Mouse (Mus musculus) limb, embryonic 11.5 days (tissue): ENCODE measurements around the gene A230072I06Rik. TPM values are rescaled to one million over a fixed set of nuclear protein-coding genes. Genes with fewer than 3 reads are reported as not detected.
A peak's percentile ranks its signal among the peaks of the same experiment; 100 is the strongest.

Experiments
- ATAC-seq: fragments of 200-750 bp; cut with Nextera tagmentation; 2 replicates; pipeline ENCODE4 v1.8.0; 2017; ENCODE audit warnings: low read depth; ENCODE audit not compliant: insufficient number of reproducible peaks, low FRiP score, low TSS enrichment
- DNase-seq: peaks from one replicate; pipeline ENCODE4 v3.0.0-alpha.2; 2015; ENCODE audit warnings: low spot score
- H3K27ac ChIP-seq: fragments of 300-500 bp; sonication (generic); replicated peaks from 2 replicates; pipeline ENCODE4 v1.5.1; 2014; ENCODE audit warnings: low read depth, mild to moderate bottlenecking, low read length
- H3K27me3 ChIP-seq: fragments of 300-500 bp; sonication (generic); 2 replicates; pipeline ENCODE4 v1.6.1; 2014; ENCODE audit warnings: mild to moderate bottlenecking, low read length, mixed read lengths; ENCODE audit not compliant: control insufficient read depth, insufficient read depth
- H3K36me3 ChIP-seq: fragments of 300-500 bp; sonication (generic); 2 replicates; pipeline ENCODE4 v1.6.1; 2014; ENCODE audit warnings: mild to moderate bottlenecking, low read length, moderate library complexity, mixed read lengths; ENCODE audit not compliant: control insufficient read depth, insufficient read depth
- H3K4me1 ChIP-seq: fragments of 300-500 bp; sonication (generic); 2 replicates; pipeline ENCODE4 v1.6.1; 2014; ENCODE audit warnings: low read length, mixed read lengths; ENCODE audit not compliant: control insufficient read depth, insufficient read depth
- H3K4me2 ChIP-seq: fragments of 300-500 bp; sonication (generic); 2 replicates; pipeline ENCODE4 v1.6.1; 2014; ENCODE audit warnings: low read depth, mild to moderate bottlenecking, moderate library complexity; ENCODE audit not compliant: severe bottlenecking
- H3K4me3 ChIP-seq: fragments of 300-500 bp; sonication (generic); 2 replicates; pipeline ENCODE4 v1.5.1; 2014; ENCODE audit warnings: low read depth, low read length
- H3K9ac ChIP-seq: fragments of 300-500 bp; sonication (generic); 2 replicates; pipeline ENCODE4 v1.6.1; 2014; ENCODE audit warnings: mild to moderate bottlenecking, low read length
- H3K9me3 ChIP-seq: fragments of 300-500 bp; sonication (generic); 2 replicates; pipeline ENCODE4 v1.6.1; 2016; ENCODE audit warnings: low read length; ENCODE audit not compliant: control insufficient read depth
- WGBS: fragments of 180-500 bp; shearing (Covaris S2); extraction: QIAGEN DNeasy Blood & Tissue Kit; methylation state at CpG from one replicate; pipeline ENCODE4 v1.1.7; 2014; 5-methylcytosine and 5-hydroxymethylcytosine counted together
- polyA plus RNA-seq: library from polyadenylated mRNA; unstranded; fragments of >200 nt; fragmentation: Nextera tagmentation; extraction: Ambion mirVana; gene quantifications from 2 replicates; pipeline ENCODE4 v1.2.1, GENCODE M21; 2014

The A230072I06Rik gene
- polyA plus RNA-seq, 1 experiment from 2014 or later: not detected

DNA sequence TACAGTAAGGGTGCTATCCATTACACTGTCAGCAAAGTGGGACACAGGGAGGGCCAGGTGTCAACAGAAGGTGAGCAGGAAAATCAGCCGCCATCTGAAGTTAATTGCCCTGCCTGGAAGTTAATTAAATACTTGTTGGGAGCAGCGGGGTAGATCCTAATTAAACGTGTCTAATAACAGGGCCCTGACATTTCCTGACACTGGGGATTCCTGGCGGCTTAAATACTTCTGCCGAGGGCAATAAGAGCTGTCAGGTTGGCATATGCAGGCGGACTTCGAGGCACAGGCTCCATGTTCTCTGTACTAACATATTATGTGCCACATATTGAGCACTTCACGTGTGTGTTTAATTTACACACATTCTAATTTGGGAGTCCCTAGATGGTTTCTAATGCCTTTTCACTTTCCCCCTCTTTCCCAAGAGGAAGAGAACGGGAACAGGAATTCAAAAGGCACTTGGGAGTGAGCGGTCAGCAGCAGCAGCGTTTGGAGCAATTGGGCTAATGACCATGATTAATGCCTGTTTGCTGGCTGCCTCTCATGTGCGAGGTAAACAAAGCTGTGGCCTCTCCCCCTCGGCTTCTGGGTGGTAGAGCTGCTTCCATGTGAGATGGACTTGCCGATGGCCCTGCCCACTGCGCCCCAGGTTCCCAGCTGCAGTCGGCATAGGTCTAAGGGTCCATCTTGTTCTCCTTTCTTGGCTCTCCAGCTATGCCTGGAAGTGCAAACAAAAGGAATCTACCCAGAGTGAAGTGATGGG, 34.5 kb downstream of the A230072I06Rik start:
- WGBS: 7% methylated on average over 16 of the region's 16 CpGs
- peak overlapping the region; percentile 20; the same call in 1 of the 2 replicates for H3K4me2 ChIP-seq
- H3K9ac ChIP-seq: no peak overlapping the region
- ATAC-seq (no peak), DNase-seq (peak; percentile 41)
- no peak overlapping the region for H3K27ac ChIP-seq
- H3K4me3 ChIP-seq: no peak overlapping the region
- H3K27me3 ChIP-seq: 0 out of 2 replicates have a peak, but pooled peaks cover 2% of the 10 kb centered on the region
- no peaks in the 10 kb centered on the region for H3K9me3 ChIP-seq
- no peaks in the 10 kb centered on the region for H3K36me3 ChIP-seq
- peaks cover 11% of the 10 kb centered on the region for H3K4me1 ChIP-seq

DNA sequence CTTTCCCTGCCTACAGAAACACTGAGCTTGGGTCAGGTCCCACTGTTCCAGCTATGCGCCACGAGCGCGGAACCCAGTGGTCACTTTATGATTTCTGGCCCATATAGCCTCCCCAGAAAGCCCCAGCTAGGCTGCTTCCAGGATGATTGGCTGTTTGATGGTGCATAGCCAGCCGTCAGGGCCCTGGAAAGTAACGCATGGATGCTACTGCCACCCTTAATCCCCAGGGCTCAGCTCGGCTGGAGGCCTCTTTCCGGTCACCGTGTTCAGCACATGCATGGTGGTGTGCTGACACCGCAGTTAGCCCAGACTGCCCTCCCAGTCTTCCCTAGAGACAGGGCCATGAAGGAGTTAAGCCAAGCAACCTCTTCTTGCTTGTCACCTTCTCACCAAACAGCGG, 35.6 kb downstream of the A230072I06Rik start:
- H3K4me3 ChIP-seq: no peak overlapping the region
- 0 out of 2 replicates have a peak, but pooled peaks cover 2% of the 10 kb centered on the region for H3K27me3 ChIP-seq
- H3K4me2 ChIP-seq: no peak overlapping the region
- peaks cover 11% of the 10 kb centered on the region for H3K4me1 ChIP-seq
- no peak overlapping the region for H3K9ac ChIP-seq
- no peak overlapping the region for H3K27ac ChIP-seq
- no peaks in the 10 kb centered on the region for H3K36me3 ChIP-seq
- ATAC-seq (no peak), DNase-seq (no peak)
- 42% methylated on average over 11 of the region's 11 CpGs for WGBS
- no peaks in the 10 kb centered on the region for H3K9me3 ChIP-seq

DNA sequence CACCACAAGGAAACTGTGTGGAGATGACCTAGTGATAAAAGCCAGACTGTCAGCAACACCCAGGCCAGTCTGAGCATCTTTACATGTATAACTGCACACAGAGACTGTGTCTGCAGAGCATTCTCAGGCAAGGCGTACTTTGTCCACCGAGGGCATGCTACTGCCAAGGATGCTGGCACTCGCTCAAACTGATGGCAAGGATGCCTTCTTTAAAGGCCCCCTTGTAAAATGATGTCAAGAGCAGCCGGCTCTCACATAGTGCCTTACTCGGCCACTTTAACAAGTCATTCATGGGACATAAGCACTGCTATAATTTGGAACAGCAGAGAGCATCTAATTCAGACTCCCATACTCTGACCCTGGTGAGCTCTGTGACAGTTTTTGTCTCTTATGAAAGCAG, 36.6 kb downstream of the A230072I06Rik start:
- Histone ChIP-seq H3K27me3 (0 out of 2 replicates have a peak, but pooled peaks cover 2% of the 10 kb centered on the region), H3K9me3 (no peaks in the 10 kb centered on the region), H3K36me3 (no peaks in the 10 kb centered on the region), H3K9ac (no peak overlapping the region), H3K4me3 (no peak overlapping the region), H3K4me1 (peaks cover 11% of the 10 kb centered on the region), H3K4me2 (no peak overlapping the region), H3K27ac (no peak overlapping the region)
- 52% methylated on average over 5 of the region's 5 CpGs for WGBS
- no peak for ATAC-seq
- no peak for DNase-seq

DNA sequence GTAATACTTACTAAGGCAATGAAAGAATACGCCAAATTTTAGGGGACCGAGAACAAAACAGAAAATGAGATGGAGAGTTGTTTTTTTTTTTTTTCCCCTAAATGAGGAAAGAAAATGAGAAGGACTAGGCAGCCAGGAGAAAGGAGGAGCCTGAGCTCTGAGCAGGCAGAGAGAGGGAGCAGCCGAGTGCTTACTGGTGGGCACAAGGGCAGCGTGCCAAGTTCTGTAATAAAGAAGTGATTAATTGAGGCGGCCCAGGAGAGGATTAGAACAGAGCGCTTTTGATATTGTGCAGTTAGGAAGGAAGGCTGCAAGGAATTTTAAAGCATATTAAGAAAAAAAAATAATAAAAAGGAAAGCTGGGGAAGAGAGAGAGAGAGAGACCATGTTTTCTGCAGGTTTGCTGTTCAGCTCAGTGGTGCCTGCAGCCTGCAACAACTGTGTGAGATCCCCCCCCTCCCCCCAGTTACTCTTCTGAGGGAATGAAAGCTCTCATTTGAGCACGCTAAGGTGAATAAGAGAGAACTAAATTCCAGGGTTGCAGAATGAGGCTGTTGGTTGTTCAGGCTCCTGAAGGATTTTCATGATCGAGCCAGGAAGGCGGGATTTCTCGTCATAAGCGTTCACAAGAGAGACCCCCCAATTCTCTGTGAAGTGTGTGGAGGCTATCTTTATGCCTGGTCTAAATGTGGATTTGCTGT, 41.3 kb downstream of the A230072I06Rik start:
- Histone ChIP-seq H3K4me1 (peaks cover 5% of the 10 kb centered on the region), H3K27me3 (0 out of 2 replicates have a peak, but pooled peaks cover 4% of the 10 kb centered on the region), H3K9me3 (no peaks in the 10 kb centered on the region), H3K4me3 (no peak overlapping the region), H3K27ac (no peak overlapping the region), H3K36me3 (no peaks in the 10 kb centered on the region), H3K4me2 (no peak overlapping the region), H3K9ac (no peak overlapping the region)
- no peak for ATAC-seq
- WGBS: 66% methylated on average over 11 of the region's 11 CpGs
- DNase-seq: no peak

DNA sequence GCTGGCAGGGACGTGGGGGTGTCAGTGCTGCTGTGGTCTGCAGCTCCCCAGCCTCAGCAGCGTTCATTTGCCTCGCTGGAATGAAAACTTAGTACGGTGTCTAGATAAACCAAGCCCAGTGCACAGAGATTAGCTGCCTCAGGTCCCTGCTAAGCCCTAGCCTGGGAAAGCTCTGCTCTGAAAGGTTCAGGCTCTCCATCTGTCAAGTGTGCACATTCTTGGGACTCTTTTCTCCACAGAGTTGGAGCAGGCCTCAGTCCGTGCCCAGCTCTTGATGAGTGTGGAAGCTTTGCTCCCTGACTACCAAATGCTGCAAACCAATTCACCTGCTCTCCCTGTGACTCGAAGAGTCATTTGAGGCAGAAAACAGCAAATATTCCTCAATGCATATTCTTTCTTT, 43.5 kb downstream of the A230072I06Rik start:
- H3K4me1 ChIP-seq: peaks cover 7% of the 10 kb centered on the region
- 84% methylated on average over 6 of the region's 6 CpGs for WGBS
- no peak overlapping the region for H3K4me3 ChIP-seq
- H3K9ac ChIP-seq: no peak overlapping the region
- H3K27ac ChIP-seq: no peak overlapping the region
- H3K9me3 ChIP-seq: no peaks in the 10 kb centered on the region
- 0 out of 2 replicates have a peak, but pooled peaks cover 4% of the 10 kb centered on the region for H3K27me3 ChIP-seq
- no peak for DNase-seq
- H3K4me2 ChIP-seq: no peak overlapping the region
- H3K36me3 ChIP-seq: no peaks in the 10 kb centered on the region
- ATAC-seq: no peak

DNA sequence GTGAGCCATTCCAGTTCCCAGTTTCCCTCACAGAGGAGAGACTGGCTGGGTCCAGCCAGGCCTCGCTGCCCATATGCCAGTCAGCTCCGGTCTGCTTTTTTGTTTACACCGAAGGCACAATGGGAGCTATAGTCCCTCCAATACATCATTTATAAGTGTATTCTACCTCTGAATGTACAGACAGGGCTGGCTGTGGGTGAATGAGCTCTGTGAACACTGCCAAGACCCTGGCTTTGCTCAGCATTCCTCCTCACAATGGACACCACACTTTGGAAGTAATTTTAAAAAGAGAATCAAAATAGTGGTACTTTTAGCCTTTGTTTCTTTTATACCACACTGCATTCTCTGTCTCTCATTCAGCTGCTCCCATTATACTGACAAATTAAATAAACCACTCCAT, 44.6 kb downstream of the A230072I06Rik start:
- H3K4me1 ChIP-seq: peaks cover 7% of the 10 kb centered on the region
- no peaks in the 10 kb centered on the region for H3K9me3 ChIP-seq
- H3K27me3 ChIP-seq: 0 out of 2 replicates have a peak, but pooled peaks cover 4% of the 10 kb centered on the region
- no peak overlapping the region for H3K4me3 ChIP-seq
- H3K9ac ChIP-seq: no peak overlapping the region
- WGBS: 96% methylated on average over 3 of the region's 3 CpGs
- H3K36me3 ChIP-seq: no peaks in the 10 kb centered on the region
- ATAC-seq (no peak), DNase-seq (no peak)
- H3K27ac ChIP-seq: no peak overlapping the region
- no peak overlapping the region for H3K4me2 ChIP-seq

DNA sequence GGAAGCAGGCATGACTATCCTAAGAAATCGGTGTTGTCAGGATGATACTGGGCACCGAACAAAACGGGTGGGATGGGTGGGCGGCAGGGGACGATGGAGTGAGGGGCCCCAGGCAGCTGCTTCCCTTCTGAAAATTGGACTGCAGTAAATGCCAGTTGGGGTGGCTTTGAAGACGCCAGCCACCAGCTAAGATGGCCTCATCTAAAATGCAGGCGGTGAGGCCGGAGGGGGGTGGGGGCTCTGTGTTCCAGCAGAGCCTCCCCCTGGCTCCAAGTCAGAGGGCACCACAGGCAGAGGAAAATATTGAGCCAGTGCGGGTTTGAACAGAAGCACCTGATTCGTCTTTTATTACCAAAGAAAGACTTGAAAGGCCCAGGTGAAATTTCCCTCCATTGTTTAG, 45.9 kb downstream of the A230072I06Rik start:
- ATAC-seq: no peak
- H3K4me3 ChIP-seq: no peak overlapping the region
- H3K4me2 ChIP-seq: no peak overlapping the region

DNA sequence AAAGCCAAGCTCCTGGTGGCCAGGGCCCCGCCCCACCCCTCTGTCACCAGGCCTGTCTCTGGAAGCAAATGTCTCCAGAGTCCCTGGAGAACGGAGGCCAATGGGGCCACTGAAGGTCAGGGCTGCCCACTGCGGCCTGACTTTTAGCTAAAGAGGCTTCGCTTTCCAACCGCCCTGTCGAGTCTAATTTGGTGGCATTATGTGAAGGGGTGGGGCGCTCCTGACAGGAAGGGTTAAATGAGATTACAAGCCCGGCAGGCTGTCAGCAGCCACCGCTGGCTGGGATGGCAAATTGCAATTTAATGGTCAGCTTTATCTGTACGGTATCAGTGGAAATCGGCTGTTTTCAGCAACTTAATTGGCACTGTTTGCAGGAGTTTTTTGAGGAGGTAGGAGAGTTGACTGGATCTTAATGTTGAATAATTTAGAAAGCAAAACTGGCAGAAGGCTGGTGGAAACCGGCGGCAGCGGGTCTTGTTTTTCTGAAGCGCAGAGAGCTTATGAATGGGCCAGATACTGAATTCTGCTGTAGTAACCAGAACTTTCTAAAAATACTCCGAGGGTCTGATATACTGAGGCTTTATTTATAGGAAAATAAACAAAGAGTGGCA, 46.5 kb downstream of the A230072I06Rik start:
- H3K36me3 ChIP-seq: no peaks in the 10 kb centered on the region
- ATAC-seq: no peak
- 23% methylated on average over 16 of the region's 16 CpGs for WGBS
- peak; percentile 38 for DNase-seq
- no peak overlapping the region; the same call in 1 of the 2 replicates for H3K4me3 ChIP-seq
- H3K4me1 ChIP-seq: peaks cover 7% of the 10 kb centered on the region
- H3K4me2 ChIP-seq: no peak overlapping the region
- no peak overlapping the region for H3K9ac ChIP-seq
- 0 out of 2 replicates have a peak, but pooled peaks cover 4% of the 10 kb centered on the region for H3K27me3 ChIP-seq
- H3K27ac ChIP-seq: no peak overlapping the region
- no peaks in the 10 kb centered on the region for H3K9me3 ChIP-seq

More for the DNA sequence above, 45.9 kb downstream of the A230072I06Rik start:
- 15% methylated on average over 10 of the region's 10 CpGs for WGBS
- peaks cover 7% of the 10 kb centered on the region for H3K4me1 ChIP-seq
- no peak overlapping the region for H3K27ac ChIP-seq
- H3K27me3 ChIP-seq: 0 out of 2 replicates have a peak, but pooled peaks cover 4% of the 10 kb centered on the region
- no peaks in the 10 kb centered on the region for H3K9me3 ChIP-seq
- DNase-seq: no peak
- H3K9ac ChIP-seq: no peak overlapping the region
- no peaks in the 10 kb centered on the region for H3K36me3 ChIP-seq
